Mouse (Mus musculus): ENCODE data around the gene Sgce. TPM values are rescaled to one million over a fixed set of nuclear protein-coding genes. Genes with fewer than 3 reads are reported as not detected.
"Not testable (repeated sequence)": the region's sequence is repeated elsewhere in the genome, so short reads cannot be mapped to it uniquely, and the experiment has no call there.

Sgce gene
- polyA plus RNA-seq, 1 experiment from 2014 or later, result 53.4 TPM

DNA sequence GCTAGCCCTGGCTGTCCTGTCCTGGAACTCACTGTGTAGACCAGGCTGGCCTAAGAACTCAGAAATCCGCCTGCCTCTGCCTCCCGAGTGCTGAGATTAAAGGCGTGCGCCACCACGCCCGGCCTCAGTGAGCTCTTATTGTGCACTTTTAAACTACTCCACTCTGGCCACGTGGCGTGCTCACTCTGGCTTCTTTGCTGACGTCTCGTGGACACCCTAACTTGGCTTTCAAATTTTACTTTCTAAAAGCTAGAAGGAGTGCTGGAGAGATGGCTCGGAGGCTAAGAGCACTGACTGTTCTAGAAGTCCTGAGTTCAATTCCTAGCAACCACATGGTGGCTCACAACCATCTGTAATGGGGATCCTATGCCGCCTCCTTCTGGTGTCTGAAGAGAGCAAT is 93.3 kb downstream of the Sgce start:
- not testable (repeated sequence) for H3K27me3 ChIP-seq (ENCODE audit: control insufficient read depth, insufficient read depth, low read length); H3K4me2 ChIP-seq (ENCODE audit: low read depth, severe bottlenecking); DNase-seq (ENCODE audit: low spot score); H3K4me1 ChIP-seq (ENCODE audit: control insufficient read depth, insufficient read depth, low read length); H3K4me3 ChIP-seq (ENCODE audit: low read depth, low read length); H3K9ac ChIP-seq (ENCODE audit: low read length); H3K36me3 ChIP-seq (ENCODE audit: control insufficient read depth, insufficient read depth, low read length); ATAC-seq (ENCODE audit: insufficient number of reproducible peaks, low FRiP score, low TSS enrichment, low read depth); H3K27ac ChIP-seq (replicated peaks; ENCODE audit: low read depth, low read length); H3K9me3 ChIP-seq (ENCODE audit: control insufficient read depth, low read length)
- 94% methylated on average over 12 of the region's 12 CpGs for WGBS

DNA sequence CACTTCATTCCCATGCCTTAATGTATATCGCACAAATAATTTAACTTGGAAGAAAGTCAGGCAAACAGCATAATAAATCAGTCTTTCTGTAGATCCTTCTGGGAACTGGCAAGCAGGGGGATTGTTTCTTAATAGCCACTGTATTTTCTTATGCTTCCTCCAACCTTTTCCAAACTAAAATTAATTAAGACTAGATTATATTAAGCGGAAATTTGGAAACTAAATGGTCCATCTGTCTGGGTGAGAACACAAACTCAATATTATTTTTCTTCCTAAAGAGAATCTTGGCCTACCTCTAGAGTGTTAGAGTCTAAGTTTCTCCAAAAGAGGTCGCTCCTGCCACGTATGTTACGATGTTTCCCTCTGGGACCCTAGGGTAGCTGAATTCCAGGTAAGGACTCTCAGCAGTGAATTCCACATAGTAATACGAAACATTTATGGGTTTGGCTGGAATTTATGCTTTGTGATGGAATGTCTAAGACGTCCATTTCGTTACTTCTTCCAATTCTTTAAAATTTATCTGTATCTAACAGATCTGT is 94.3 kb downstream of the Sgce start:
- Histone ChIP-seq H3K4me2 (ENCODE audit: low read depth, severe bottlenecking) (no peak overlapping the region), H3K4me1 (ENCODE audit: control insufficient read depth, insufficient read depth, low read length) (no peaks in the 10 kb centered on the region), H3K9ac (ENCODE audit: low read length) (no peak overlapping the region), H3K36me3 (ENCODE audit: control insufficient read depth, insufficient read depth, low read length) (no peaks in the 10 kb centered on the region), H3K27ac (replicated peaks; ENCODE audit: low read depth, low read length) (no peak overlapping the region), H3K27me3 (ENCODE audit: control insufficient read depth, insufficient read depth, low read length) (no peaks in the 10 kb centered on the region), H3K9me3 (ENCODE audit: control insufficient read depth, low read length) (no peaks in the 10 kb centered on the region; the same call in 1 of the 2 replicates), H3K4me3 (ENCODE audit: low read depth, low read length) (no peak overlapping the region)
- no peak for ATAC-seq (ENCODE audit: insufficient number of reproducible peaks, low FRiP score, low TSS enrichment, low read depth)
- DNase-seq (ENCODE audit: low spot score), result no peak
- 78% methylated on average over 8 of the region's 8 CpGs for WGBS

DNA sequence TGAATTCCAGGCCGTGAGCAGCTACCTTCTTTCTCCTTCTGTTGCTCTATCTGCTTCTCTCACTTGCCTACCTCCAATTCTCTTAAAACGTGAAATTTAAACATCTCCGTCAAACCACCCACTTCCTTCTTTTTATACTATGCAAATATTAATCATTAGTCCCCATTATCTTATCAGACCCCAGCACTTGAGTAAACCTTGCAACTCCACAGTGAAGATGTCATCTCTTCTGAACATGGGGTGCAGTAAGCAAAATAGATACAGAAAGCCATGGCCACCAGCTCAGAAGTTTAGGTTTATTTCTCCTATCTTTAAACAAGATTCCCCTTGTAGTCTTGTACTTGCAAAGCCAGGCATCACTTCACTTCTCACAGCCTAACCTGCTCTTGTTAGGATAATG is 99.7 kb downstream of the Sgce start:
- 89% methylated on average over 3 of the region's 3 CpGs for WGBS
- ATAC-seq (ENCODE audit: insufficient number of reproducible peaks, low FRiP score, low TSS enrichment, low read depth), result no peak

DNA sequence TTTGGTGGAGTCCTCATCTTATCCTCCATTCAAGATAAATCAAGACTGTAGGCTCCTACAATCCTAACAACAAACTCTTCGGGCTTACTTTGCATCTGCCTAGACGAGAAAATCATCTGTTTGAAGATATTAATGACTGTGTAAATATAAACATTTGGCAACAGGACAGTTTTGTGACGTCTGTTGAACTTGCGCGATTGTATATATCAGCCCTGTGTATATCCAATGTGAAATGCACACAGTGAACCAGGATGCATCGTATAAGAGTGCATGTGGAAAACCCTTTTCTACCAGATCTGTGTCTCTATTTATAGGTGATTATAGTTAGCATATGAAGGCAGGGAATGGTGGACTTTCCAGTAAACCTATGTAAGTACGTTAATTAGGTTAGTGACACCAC is 104.9 kb downstream of the Sgce start:
- Histone ChIP-seq H3K4me3 (ENCODE audit: low read depth, low read length) (no peak overlapping the region), H3K4me1 (ENCODE audit: control insufficient read depth, insufficient read depth, low read length) (no peaks in the 10 kb centered on the region), H3K9me3 (ENCODE audit: control insufficient read depth, low read length) (no peaks in the 10 kb centered on the region), H3K4me2 (ENCODE audit: low read depth, severe bottlenecking) (no peak overlapping the region), H3K27ac (replicated peaks; ENCODE audit: low read depth, low read length) (no peak overlapping the region), H3K9ac (ENCODE audit: low read length) (no peak overlapping the region), H3K27me3 (ENCODE audit: control insufficient read depth, insufficient read depth, low read length) (no peaks in the 10 kb centered on the region), H3K36me3 (ENCODE audit: control insufficient read depth, insufficient read depth, low read length) (peaks cover 12% of the 10 kb centered on the region)
- no peak for ATAC-seq (ENCODE audit: insufficient number of reproducible peaks, low FRiP score, low TSS enrichment, low read depth)
- DNase-seq (ENCODE audit: low spot score), result no peak
- 87% methylated on average over 7 of the region's 7 CpGs for WGBS

More for the DNA sequence above, 99.7 kb downstream of the Sgce start:
- Histone ChIP-seq H3K9me3 (ENCODE audit: control insufficient read depth, low read length) (no peaks in the 10 kb centered on the region; the same call in 1 of the 2 replicates), H3K4me2 (ENCODE audit: low read depth, severe bottlenecking) (no peak overlapping the region), H3K27me3 (ENCODE audit: control insufficient read depth, insufficient read depth, low read length) (no peaks in the 10 kb centered on the region), H3K4me3 (ENCODE audit: low read depth, low read length) (no peak overlapping the region), H3K27ac (replicated peaks; ENCODE audit: low read depth, low read length) (no peak overlapping the region), H3K9ac (ENCODE audit: low read length) (no peak overlapping the region), H3K4me1 (ENCODE audit: control insufficient read depth, insufficient read depth, low read length) (no peaks in the 10 kb centered on the region), H3K36me3 (ENCODE audit: control insufficient read depth, insufficient read depth, low read length) (0 out of 2 replicates have a peak, but pooled peaks cover 2% of the 10 kb centered on the region)
- no peak for DNase-seq (ENCODE audit: low spot score)

DNA sequence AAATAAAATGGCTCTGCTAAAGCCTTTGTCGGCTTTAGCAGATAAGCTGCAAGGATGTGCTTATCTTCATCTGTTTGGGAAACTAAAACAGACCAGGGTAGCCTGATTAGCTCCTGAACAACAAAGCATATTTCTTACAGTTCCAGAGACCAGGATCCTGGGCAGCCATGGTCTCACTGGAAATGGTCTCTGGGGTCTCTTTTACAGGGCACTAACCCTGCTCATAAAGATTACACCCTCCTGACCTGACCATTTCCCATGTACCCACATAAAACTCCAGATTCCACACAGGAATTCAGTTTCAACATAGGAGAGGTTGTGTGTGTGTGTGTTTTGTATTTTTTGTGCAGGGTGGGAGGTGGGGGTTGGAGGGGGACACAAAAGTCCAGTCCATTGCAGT is 112.2 kb downstream of the Sgce start:
- Histone ChIP-seq H3K4me3 (ENCODE audit: low read depth, low read length) (no peak overlapping the region), H3K27me3 (ENCODE audit: control insufficient read depth, insufficient read depth, low read length) (no peaks in the 10 kb centered on the region), H3K4me1 (ENCODE audit: control insufficient read depth, insufficient read depth, low read length) (peaks cover 17% of the 10 kb centered on the region), H3K9me3 (ENCODE audit: control insufficient read depth, low read length) (no peaks in the 10 kb centered on the region), H3K4me2 (ENCODE audit: low read depth, severe bottlenecking) (0 out of 2 replicates have a peak overlapping the region, but pooled peaks have one; percentile 8), H3K27ac (replicated peaks; ENCODE audit: low read depth, low read length) (no peak overlapping the region), H3K9ac (ENCODE audit: low read length) (no peak overlapping the region), H3K36me3 (ENCODE audit: control insufficient read depth, insufficient read depth, low read length) (peaks cover 3% of the 10 kb centered on the region; the same call in 1 of the 2 replicates)
- WGBS, result 13% methylated on average over 1 of the region's 1 CpGs
- DNase-seq (ENCODE audit: low spot score), result peak; percentile 46
- ATAC-seq (ENCODE audit: insufficient number of reproducible peaks, low FRiP score, low TSS enrichment, low read depth), result peak; percentile 67

DNA sequence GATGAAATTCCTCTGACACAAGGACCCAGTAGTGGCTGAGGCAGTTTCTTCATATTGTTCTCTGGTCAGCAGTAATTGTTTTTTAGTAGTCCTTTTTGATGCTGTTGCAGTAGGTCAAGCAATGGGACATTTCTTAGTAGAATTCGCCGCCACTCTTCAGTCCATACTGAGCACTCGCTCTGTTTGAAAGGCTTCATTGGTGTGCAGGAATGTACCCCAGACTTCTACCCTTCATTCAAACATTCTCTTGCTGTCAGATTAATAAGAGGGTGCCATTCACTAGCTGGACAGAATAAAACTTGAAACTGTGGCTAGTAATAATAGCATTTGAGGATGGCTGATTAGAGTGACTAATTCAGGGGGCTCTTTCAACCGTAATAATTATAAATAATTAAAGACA is 113.8 kb downstream of the Sgce start:
- peaks cover 3% of the 10 kb centered on the region; the same call in 1 of the 2 replicates for H3K36me3 ChIP-seq (ENCODE audit: control insufficient read depth, insufficient read depth, low read length)
- no peaks in the 10 kb centered on the region for H3K9me3 ChIP-seq (ENCODE audit: control insufficient read depth, low read length)
- H3K4me2 ChIP-seq (ENCODE audit: low read depth, severe bottlenecking), result no peak overlapping the region
- no peaks in the 10 kb centered on the region for H3K27me3 ChIP-seq (ENCODE audit: control insufficient read depth, insufficient read depth, low read length)
- 87% methylated on average over 4 of the region's 4 CpGs for WGBS
- H3K27ac ChIP-seq (replicated peaks; ENCODE audit: low read depth, low read length), result no peak overlapping the region
- H3K4me1 ChIP-seq (ENCODE audit: control insufficient read depth, insufficient read depth, low read length), result peaks cover 17% of the 10 kb centered on the region
- no peak overlapping the region for H3K9ac ChIP-seq (ENCODE audit: low read length)
- H3K4me3 ChIP-seq (ENCODE audit: low read depth, low read length), result no peak overlapping the region
- DNase-seq (ENCODE audit: low spot score), result no peak
- no peak for ATAC-seq (ENCODE audit: insufficient number of reproducible peaks, low FRiP score, low TSS enrichment, low read depth)

DNA sequence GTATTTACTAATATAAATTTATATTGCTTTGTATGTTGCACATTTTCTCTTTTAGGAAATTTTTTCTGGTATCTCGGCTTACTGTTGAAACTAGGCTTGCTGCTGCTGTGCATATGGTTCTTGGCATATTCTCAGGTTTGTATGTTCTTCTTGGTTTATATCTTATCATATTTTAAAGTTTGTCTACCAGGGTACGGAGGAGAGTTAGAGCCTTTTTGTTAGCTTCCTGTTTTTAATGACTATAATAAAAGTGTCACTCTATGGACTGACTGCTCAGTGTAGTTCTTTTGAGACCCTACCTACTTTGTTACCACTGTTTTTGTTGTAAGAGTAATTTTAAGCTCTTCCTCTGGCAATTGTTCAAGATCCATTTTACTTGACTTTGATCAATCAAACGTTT is 115.5 kb downstream of the Sgce start:
- no peak overlapping the region for H3K27ac ChIP-seq (replicated peaks; ENCODE audit: low read depth, low read length)
- no peaks in the 10 kb centered on the region for H3K36me3 ChIP-seq (ENCODE audit: control insufficient read depth, insufficient read depth, low read length)
- H3K4me2 ChIP-seq (ENCODE audit: low read depth, severe bottlenecking), result no peak overlapping the region
- no peaks in the 10 kb centered on the region for H3K27me3 ChIP-seq (ENCODE audit: control insufficient read depth, insufficient read depth, low read length)
- DNase-seq (ENCODE audit: low spot score) (no peak), ATAC-seq (ENCODE audit: insufficient number of reproducible peaks, low FRiP score, low TSS enrichment, low read depth) (no peak)
- H3K4me3 ChIP-seq (ENCODE audit: low read depth, low read length), result no peak overlapping the region
- H3K9ac ChIP-seq (ENCODE audit: low read length), result no peak overlapping the region
- H3K9me3 ChIP-seq (ENCODE audit: control insufficient read depth, low read length), result no peaks in the 10 kb centered on the region
- peaks cover 17% of the 10 kb centered on the region for H3K4me1 ChIP-seq (ENCODE audit: control insufficient read depth, insufficient read depth, low read length)
- WGBS, result 37% methylated on average over 3 of the region's 3 CpGs

Measured in limb, embryonic 11.5 days (tissue).